Mouse (Mus musculus) testis, postnatal 10 days (tissue): ENCODE results near the gene Tlr8.
A peak's percentile ranks its signal among the peaks of the same experiment; 100 is the strongest.
"Not testable (repeated sequence)": the region's sequence is repeated elsewhere in the genome, so short reads cannot be mapped to it uniquely, and the experiment has no call there.

ENCODE experiments used
- DNase-seq: peaks from one replicate; pipeline ENCODE4 v3.0.0; 2021; ENCODE audit warnings: low spot score

The Tlr8 gene

DNA sequence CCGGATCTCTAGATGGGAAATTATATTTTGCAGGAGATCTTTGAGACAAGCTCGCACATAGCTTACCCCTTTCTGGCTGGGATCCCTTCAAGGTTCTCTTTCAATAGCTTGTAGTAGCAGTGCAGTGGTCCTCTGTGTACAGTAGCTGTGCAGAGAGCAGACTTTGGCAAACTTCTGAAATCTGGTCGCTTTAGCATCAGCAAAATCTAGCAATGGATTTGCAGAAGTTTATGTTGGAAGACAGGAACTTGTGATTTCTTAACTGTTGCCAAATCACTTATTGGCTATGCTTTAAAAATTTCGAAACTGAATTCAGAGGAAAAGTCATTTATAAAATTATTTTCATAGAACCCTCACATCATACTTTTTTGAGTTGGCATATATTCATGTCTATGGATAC, at the start of gene Tlr8:
Gene Tlr8 (minus strand): TSS at position 244 of the 400 bp plus-strand sequence.
- no peak for DNase-seq

- DNase-seq, result not testable (repeated sequence)
These were observed 37.9 kb upstream of the Tlr8 start for GRCm38 (mm10) chrX:167302061-167302460.

DNA sequence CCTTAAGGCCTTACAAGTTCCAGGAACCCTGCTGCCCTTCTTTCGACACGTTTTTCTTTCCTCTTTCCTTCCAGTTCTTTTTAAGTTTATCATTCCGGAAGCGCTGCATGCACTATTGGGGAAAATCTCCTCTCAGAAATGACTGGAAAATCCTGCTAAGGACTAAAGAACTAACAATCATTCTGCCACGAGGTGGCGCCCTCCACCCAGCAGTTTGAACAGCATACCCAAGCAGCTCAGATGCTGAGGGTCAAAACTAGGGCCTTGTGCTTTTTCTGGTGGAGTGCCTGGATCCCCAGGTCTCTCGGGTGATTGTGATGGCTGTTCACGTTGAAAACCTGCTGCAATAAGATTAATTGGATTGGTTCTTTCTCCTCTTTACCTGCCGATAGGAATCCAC, 12.8 kb upstream of the Tlr8 start:
- peak; percentile 79 for DNase-seq

DNA sequence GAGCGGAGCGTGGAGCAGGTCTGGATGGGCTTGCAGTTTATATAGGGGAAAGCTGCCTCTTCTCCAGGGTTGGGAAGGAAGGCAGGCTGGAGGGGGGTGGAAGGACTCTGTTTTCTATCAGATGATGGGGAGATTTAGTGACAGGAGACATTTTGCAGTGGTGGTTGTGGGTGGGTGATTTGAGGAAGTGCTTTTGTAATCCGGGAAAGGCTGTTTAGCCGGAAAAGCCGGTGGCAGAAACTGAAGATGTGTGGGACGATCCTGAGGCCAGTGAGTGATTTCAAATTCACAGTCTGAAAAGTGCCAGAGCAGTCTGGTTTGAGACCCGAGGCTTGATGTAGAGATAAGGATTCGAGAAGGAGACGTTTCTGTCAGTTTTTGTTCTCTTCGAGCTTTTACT, 12.4 kb upstream of the Tlr8 start:
- no peak for DNase-seq

DNA sequence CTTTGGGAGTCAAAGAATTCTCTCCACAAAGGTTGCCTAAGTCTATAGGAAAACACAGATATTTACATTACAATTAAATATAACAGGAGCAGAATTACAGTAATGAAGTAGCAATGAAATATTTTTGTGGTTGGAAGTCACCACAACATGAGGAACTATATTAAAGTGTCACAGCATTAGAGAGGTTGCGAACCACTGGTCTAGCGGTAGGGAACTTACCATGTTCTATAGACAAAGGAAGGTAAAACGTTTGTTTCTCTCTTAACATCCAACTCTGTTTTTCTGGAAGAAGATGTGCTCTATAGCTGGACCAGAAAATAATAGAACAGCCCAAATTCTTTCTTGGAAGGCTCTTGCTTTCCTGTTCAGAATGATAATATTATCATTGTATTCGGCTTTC, 599 bp downstream of the Tlr8 start:
- DNase-seq, result no peak

DNA sequence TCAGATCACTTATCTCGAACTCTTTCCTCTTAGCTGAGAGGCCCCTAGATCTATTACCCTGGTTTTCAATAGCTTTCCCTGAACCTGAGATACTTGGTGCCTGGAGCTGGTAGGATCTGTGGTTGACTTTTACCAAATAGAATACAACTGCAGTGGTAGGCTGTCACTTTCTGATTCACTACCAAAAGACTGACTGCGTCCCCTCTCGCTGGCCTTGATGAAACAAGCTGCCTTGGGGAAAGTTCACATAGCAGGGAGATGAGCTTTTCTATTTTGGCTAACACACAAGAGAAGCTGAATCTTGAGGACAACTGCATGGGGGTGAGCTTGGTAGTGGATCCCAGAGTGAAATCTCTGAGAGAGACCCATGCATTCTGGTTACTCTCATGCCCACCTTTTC, 22.4 kb downstream of the Tlr8 start:
- DNase-seq, result no peak

GRCm38 (mm10) chrX:167239293-167239921, 24.7 kb downstream of the Tlr8 start:
- no peak for DNase-seq

DNA sequence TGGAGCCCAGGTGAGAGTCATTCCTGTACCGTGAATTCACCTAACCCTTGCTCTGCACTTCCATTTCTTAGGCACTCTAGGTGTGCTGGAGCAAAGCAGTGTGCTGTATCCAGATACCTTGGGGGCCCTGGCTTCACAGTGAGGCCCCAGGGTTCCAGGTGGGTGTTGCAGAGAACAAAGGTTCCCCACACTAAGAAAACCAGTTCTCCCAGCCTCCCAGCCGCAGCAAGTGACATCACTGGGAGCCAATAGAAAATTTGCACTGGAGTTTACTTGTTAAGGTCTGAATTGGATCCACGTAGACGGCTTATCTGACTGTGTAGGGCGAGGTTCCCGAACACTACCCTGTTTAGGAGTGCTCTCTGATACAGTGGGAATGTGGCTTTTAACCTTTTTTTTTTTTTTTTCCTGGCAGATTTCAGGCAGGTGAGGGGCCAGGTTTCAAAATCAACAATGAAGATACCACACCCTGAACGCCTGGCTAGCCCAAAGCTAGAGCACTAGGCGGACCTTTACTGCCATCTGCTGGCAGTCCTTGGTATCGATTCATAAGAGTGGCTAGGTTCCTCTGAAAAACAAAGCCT, 30.9 kb downstream of the Tlr8 start:
- peak; percentile 78 for DNase-seq

GRCm38 (mm10) chrX:167231150-167231549, 33.0 kb downstream of the Tlr8 start:
- no peak for DNase-seq

DNA sequence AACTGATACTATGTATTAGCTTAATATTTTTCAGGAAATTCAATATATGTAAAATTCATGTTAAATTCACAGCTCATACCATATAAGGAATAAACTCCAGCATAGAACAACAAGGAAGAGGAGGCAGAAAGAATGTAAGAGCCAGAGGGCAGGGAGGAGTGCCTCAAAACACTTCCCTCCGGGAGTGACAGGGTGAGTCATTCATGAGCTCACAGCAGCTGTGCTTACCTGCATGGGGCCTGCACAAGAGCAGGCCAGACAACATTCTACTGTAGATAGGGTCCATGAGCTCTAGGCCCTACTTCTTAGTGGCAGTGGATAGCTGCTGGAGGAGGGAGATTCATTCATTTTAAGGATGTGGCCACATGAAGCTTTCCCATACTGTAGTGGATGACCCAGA, 34.3 kb downstream of the Tlr8 start:
- no peak for DNase-seq

GRCm38 (mm10) chrX:167229206-167229605, 34.9 kb downstream of the Tlr8 start:
- peak; percentile 75 for DNase-seq

DNA sequence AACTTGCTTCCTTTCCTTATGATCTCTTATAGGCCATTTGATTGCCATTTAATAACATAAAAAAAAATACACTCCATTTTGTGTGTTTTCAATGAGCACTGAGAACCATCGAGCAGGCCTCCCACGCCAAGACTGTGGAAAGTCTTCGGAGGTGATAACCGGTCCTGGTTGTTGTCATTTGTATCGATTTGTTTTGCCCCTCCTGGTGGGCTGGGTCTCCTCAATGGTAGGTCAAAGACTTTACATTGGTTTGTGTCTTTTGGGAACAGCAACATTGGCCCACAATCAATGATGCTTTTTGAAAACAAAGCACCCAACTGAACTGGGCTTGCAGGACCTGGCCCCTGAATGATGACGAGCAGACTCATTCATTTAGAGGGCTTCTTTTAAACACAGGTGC, 36.4 kb downstream of the Tlr8 start:
- DNase-seq, result no peak

DNA sequence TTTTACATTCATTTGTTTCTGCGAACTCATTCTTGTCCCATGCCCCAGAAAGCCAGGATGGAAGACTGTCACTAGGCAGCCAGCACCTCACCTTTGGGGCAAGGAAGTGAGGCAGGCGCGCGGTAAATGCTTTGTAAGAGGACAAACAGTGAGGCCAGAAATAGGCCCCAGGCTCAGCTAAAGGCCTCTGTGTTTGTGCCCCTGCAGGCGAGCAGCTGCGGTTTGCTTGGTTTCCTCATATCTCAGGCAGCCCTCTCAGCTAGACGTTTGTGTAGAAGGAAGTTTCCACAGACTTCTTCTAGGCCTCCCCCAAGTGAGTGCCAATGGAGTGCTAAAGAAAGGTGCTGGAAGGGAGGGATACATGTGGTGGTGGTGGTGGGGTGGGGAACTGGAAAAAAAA, 37.0 kb downstream of the Tlr8 start:
- DNase-seq, result no peak

DNA sequence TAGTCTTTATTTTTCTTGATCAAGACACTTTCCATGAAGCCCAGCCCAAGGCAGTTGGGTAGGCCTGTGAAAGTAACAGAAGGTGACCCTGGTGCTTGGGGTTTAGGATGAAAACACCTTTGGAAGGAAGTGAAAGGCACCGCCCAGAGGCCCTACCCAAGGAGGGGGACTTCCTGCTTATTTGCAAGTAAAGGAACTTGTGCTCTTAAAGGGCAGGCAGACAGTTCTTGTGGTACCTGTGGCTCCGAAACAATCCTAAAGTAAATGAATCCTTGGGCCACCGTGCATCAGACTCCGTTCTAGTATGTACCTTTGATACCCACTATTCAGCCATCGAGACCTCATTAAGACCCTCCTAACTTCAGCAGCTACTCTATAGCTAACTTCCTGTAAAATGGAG, 37.6 kb downstream of the Tlr8 start:
- no peak for DNase-seq

DNA sequence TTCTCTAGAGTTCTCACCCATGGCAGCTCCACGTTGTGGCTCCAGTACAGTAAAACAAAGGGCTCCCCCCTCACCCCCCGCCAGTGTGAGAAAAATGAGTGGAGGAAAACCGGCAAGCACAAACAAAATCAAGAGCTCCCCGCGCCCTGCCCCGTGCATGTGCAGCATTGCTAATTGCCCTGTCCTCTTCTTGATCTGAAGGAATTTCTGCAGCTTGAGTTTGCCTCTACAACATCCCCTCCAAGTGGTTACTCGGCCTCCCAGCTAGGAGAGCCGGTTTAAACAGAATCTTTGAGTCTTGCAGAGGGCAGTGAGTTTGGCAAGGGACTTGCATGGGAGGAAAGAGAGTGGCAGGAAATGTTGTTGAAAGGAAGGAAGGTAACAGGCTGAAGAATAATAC, 51.4 kb downstream of the Tlr8 start:
- DNase-seq, result peak; percentile 46

- DNase-seq, result no peak
These were observed 52.1 kb downstream of the Tlr8 start for GRCm38 (mm10) chrX:167211871-167212555.

DNA sequence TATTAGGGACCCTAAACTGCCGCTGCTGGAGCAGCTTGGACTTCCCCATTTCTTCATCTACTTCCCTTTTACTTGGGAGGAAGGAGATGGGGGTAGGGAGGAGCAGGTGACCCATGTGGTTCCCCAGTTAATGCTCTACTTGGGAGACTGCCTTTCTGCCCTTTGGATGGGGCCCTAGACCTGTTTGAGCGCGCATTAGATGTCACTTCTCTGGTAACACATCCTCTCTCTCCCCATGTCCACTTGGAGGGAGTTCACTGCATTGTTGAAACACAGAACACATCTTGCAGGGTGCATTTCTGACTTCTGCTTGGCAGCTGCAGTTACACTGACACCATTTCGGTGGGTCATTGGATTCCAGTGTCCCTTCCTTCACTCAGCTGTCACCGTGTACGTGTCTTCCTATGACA, 53.8 kb downstream of the Tlr8 start:
- no peak for DNase-seq

GRCm38 (mm10) chrX:167209828-167210227, 54.3 kb downstream of the Tlr8 start:
- no peak for DNase-seq

- peak; percentile 85 for DNase-seq
These were observed 55.0 kb downstream of the Tlr8 start, which contains the start of gene Tmsb4x for GRCm38 (mm10) chrX:167208978-167209754. Gene Tmsb4x (minus strand): TSS chrX:167209315.

DNA sequence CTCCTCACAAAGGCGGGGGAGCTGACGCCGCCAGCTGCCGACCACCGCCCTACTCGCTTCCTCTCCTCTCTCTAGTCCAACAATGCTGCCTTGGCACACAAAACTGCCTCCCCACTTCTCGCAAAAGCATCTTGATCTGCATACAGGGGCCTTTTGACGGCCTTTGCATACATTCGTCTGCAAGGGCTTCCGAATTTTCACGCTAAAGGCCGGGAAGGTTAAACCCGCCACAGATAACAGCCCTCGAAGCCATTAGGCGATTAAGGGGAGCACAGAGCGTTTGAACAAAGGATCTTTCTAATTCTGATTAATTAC, 55.7 kb downstream of the Tlr8 start:
- peak; percentile 48 for DNase-seq

GRCm38 (mm10) chrX:167207741-167208505, 56.2 kb downstream of the Tlr8 start:
- no peak for DNase-seq
